Mouse (Mus musculus) MEL (cell line): Measurements from ENCODE around the gene Tmem236. TPM values are rescaled to one million over a fixed set of nuclear protein-coding genes. Genes with fewer than 3 reads are reported as not detected.

Experiments used
- DNase-seq: peaks from one replicate; pipeline ENCODE4 v3.0.0; 2011; ENCODE audit warnings: low read depth, low spot score
- H3K27ac ChIP-seq: 2 replicates; pipeline ENCODE4 v1.5.1; 2012; ENCODE audit warnings: low read depth, mild to moderate bottlenecking, control low read depth, low read length, moderate library complexity; ENCODE audit not compliant: control insufficient read depth
- H3K27me3 ChIP-seq, 2 experiments: fragments of 150-350 bp in 1 of 2; sonication (generic) in 1 of 2; 2 replicates each; pipeline ENCODE4 v1.6.1; 2012; ENCODE audit warnings: low read length in 2 of 2, mild to moderate bottlenecking in 2 of 2, improper control_type of control experiment in 1 of 2, moderate library complexity in 1 of 2; ENCODE audit not compliant: insufficient read depth in 2 of 2, control insufficient read depth in 1 of 2
- H3K36me3 ChIP-seq, 2 experiments: 2 replicates each; pipeline ENCODE4 v1.6.1; 2012 to 2014; ENCODE audit warnings: low read length in 2 of 2, improper control_type of control experiment in 1 of 2, inconsistent platforms in 1 of 2, mild to moderate bottlenecking in 1 of 2; ENCODE audit not compliant: insufficient read depth in 2 of 2, control insufficient read depth in 1 of 2
- H3K4me1 ChIP-seq, 2 experiments: fragments of 150-350 bp in 1 of 2; sonication (generic) in 1 of 2; 2 replicates each; pipeline ENCODE4 v1.6.1; 2012; ENCODE audit warnings: low read length in 2 of 2, improper control_type of control experiment in 1 of 2, mild to moderate bottlenecking in 1 of 2; ENCODE audit not compliant: insufficient read depth in 2 of 2, control insufficient read depth in 1 of 2
- H3K4me3 ChIP-seq, 2 experiments: fragments of 150-350 bp in 1 of 2; sonication (generic) in 1 of 2; 2 replicates each; pipeline ENCODE4 v1.5.1; 2012; ENCODE audit warnings: low read depth in 2 of 2, low read length in 2 of 2, mild to moderate bottlenecking in 2 of 2, moderate library complexity in 2 of 2, control low read depth in 1 of 2, improper control_type of control experiment in 1 of 2; ENCODE audit not compliant: control insufficient read depth in 1 of 2, insufficient read depth in 1 of 2
- H3K79me2 ChIP-seq: 2 replicates; pipeline ENCODE4 v1.6.1; 2012; ENCODE audit warnings: mild to moderate bottlenecking, low read length, moderate library complexity; ENCODE audit not compliant: control insufficient read depth, poor library complexity, insufficient read depth
- H3K9ac ChIP-seq: 2 replicates; pipeline ENCODE4 v1.6.1; 2012; ENCODE audit warnings: low read depth, mild to moderate bottlenecking, control low read depth, low read length, moderate library complexity; ENCODE audit not compliant: control insufficient read depth, poor library complexity, severe bottlenecking
- H3K9me3 ChIP-seq: fragments of 150-350 bp; sonication (generic); replicated peaks from 2 replicates; pipeline ENCODE4 v1.6.1; 2012; ENCODE audit warnings: mild to moderate bottlenecking, low read length, improper control_type of control experiment, moderate library complexity; ENCODE audit not compliant: insufficient read depth
- CHD1 ChIP-seq: IDR thresholded peaks from 2 replicates; pipeline ENCODE4 v1.6.1; 2012; ENCODE audit warnings: low read depth, mild to moderate bottlenecking, inconsistent platforms, low read length, improper control_type of control experiment
- CHD2 ChIP-seq: IDR thresholded peaks from 2 replicates; pipeline ENCODE4 v1.6.1; 2011; ENCODE audit warnings: low read length, improper control_type of control experiment
- ELF1 ChIP-seq: IDR thresholded peaks from 2 replicates; pipeline ENCODE4 v1.6.1; 2014; ENCODE audit warnings: low read depth, mild to moderate bottlenecking, inconsistent platforms, low read length, improper control_type of control experiment, moderate library complexity
- ETS1 ChIP-seq: IDR thresholded peaks from 2 replicates; pipeline ENCODE4 v1.6.1; 2012; ENCODE audit warnings: low read depth, mild to moderate bottlenecking, inconsistent platforms, low read length, improper control_type of control experiment, moderate library complexity
- HCFC1 ChIP-seq: IDR thresholded peaks from 2 replicates; pipeline ENCODE4 v1.6.1; 2012; ENCODE audit warnings: low read depth, mild to moderate bottlenecking, inconsistent platforms, low read length, improper control_type of control experiment, moderate library complexity
- KAT2A ChIP-seq: conservative IDR thresholded peaks from 2 replicates; pipeline ENCODE4 v1.6.1; 2012; ENCODE audit warnings: low read depth, low read length, improper control_type of control experiment, inconsistent platforms
- MAFK ChIP-seq: IDR thresholded peaks from 2 replicates; pipeline ENCODE4 v1.6.1; 2011; ENCODE audit warnings: low read depth, mild to moderate bottlenecking, low read length, improper control_type of control experiment, borderline replicate concordance
- MAX ChIP-seq: IDR thresholded peaks from 2 replicates; pipeline ENCODE4 v1.6.1; 2011; ENCODE audit warnings: low read length, improper control_type of control experiment
- MAZ ChIP-seq: IDR thresholded peaks from 2 replicates; pipeline ENCODE4 v1.6.1; 2012; ENCODE audit warnings: low read depth, mild to moderate bottlenecking, inconsistent platforms, low read length, improper control_type of control experiment
- MEF2A ChIP-seq: IDR thresholded peaks from 2 replicates; pipeline ENCODE4 v1.6.1; 2014; ENCODE audit warnings: low read depth, mild to moderate bottlenecking, inconsistent platforms, low read length, improper control_type of control experiment; ENCODE audit not compliant: poor library complexity, insufficient replicate concordance, severe bottlenecking; ENCODE audit errors: extremely low read depth
- MYB ChIP-seq: IDR thresholded peaks from 2 replicates; pipeline ENCODE4 v1.6.1; 2011; ENCODE audit warnings: mild to moderate bottlenecking, low read depth, low read length, improper control_type of control experiment
- MYC ChIP-seq: IDR thresholded peaks from 2 replicates; pipeline ENCODE4 v1.6.1; 2011; ENCODE audit warnings: low read depth, mild to moderate bottlenecking, low read length, improper control_type of control experiment, moderate library complexity
- NELFE ChIP-seq: IDR thresholded peaks from 2 replicates; pipeline ENCODE4 v1.6.1; 2011; ENCODE audit warnings: low read depth, low read length, improper control_type of control experiment
- POLR2A ChIP-seq, 2 experiments: IDR thresholded peaks; 2 replicates each; pipeline ENCODE4 v1.6.1; 2011 to 2012; ENCODE audit warnings: low read length in 2 of 2, mild to moderate bottlenecking in 2 of 2, control low read depth in 1 of 2, improper control_type of control experiment in 1 of 2, low read depth in 1 of 2, moderate library complexity in 1 of 2; ENCODE audit not compliant: control insufficient read depth in 1 of 2, insufficient read depth in 1 of 2, poor library complexity in 1 of 2
- RAD21 ChIP-seq: IDR thresholded peaks from 2 replicates; pipeline ENCODE4 v1.6.1; 2011; ENCODE audit warnings: mild to moderate bottlenecking, low read depth, low read length, improper control_type of control experiment
- RCOR1 ChIP-seq: IDR thresholded peaks from 2 replicates; pipeline ENCODE4 v1.6.1; 2012; ENCODE audit warnings: low read depth, mild to moderate bottlenecking, inconsistent platforms, low read length, improper control_type of control experiment
- SMC3 ChIP-seq: IDR thresholded peaks from 2 replicates; pipeline ENCODE4 v1.6.1; 2011; ENCODE audit warnings: low read depth, low read length, improper control_type of control experiment
- TCF12 ChIP-seq: IDR thresholded peaks from 2 replicates; pipeline ENCODE4 v1.6.1; 2014; ENCODE audit warnings: low read depth, mild to moderate bottlenecking, inconsistent platforms, low read length, improper control_type of control experiment, moderate library complexity
- USF1 ChIP-seq: IDR thresholded peaks from 2 replicates; pipeline ENCODE4 v1.6.1; 2014; ENCODE audit warnings: low read depth, mild to moderate bottlenecking, inconsistent platforms, low read length, improper control_type of control experiment, moderate library complexity
- USF2 ChIP-seq, 2 experiments: IDR thresholded peaks; 2 replicates each; pipeline ENCODE4 v1.6.1; 2011 to 2012; ENCODE audit warnings: improper control_type of control experiment in 2 of 2, low read length in 2 of 2, borderline replicate concordance in 1 of 2, inconsistent platforms in 1 of 2, low read depth in 1 of 2, mild to moderate bottlenecking in 1 of 2; ENCODE audit not compliant: insufficient read depth in 1 of 2
- ZNF384 ChIP-seq: IDR thresholded peaks from 2 replicates; pipeline ENCODE4 v1.6.1; 2012; ENCODE audit warnings: low read depth, mild to moderate bottlenecking, inconsistent platforms, low read length, improper control_type of control experiment
- polyA plus RNA-seq, 2 experiments: library from polyadenylated mRNA; stranded (reverse) in 1 of 2; unstranded in 1 of 2; fragments of >175 nt in 1 of 2; fragments of >200 nt in 1 of 2; gene quantifications; 2 replicates each; pipeline versions ENCODE4 v1.2.1 to v1.2.4; 2012; ENCODE audit warnings: low replicate concordance in 2 of 2, low read depth in 1 of 2; ENCODE audit not compliant: insufficient read length in 2 of 2, insufficient read depth in 1 of 2, missing spikeins in 1 of 2
- total RNA-seq: library from RNA; depleted of rRNA; stranded (reverse); fragments of 300-350 nt; gene quantifications from 2 replicates; pipeline ENCODE4 v1.2.3, GENCODE M21; 2012

The Tmem236 gene
- total and polyA plus RNA-seq, 3 experiments = 0.04 to 0.06 TPM; not detected in 1

GRCm38 (mm10) chr2:14204308-14204707, 30.0 kb downstream of the Tmem236 start:
- no peak for TF ChIP-seq NELFE
- TF ChIP-seq HCFC1 = no peak
- no peak for TF ChIP-seq MEF2A
- TF ChIP-seq TCF12 = no peak
- TF ChIP-seq MAZ = no peak
- Histone ChIP-seq H3K9me3 (no peaks in the 10 kb centered on the region), H3K9ac (no peak overlapping the region), H3K27ac (no peak overlapping the region), H3K27me3 (no peaks in the 10 kb centered on the region), H3K36me3 (no peaks in the 10 kb centered on the region), H3K4me1 (peaks cover 0 to under 1% of the 10 kb centered on the region in 2 experiments; a peak in 1 of 4 replicates), H3K79me2 (no peaks in the 10 kb centered on the region), H3K4me3 (no peak overlapping the region)
- DNase-seq = no peak

DNA sequence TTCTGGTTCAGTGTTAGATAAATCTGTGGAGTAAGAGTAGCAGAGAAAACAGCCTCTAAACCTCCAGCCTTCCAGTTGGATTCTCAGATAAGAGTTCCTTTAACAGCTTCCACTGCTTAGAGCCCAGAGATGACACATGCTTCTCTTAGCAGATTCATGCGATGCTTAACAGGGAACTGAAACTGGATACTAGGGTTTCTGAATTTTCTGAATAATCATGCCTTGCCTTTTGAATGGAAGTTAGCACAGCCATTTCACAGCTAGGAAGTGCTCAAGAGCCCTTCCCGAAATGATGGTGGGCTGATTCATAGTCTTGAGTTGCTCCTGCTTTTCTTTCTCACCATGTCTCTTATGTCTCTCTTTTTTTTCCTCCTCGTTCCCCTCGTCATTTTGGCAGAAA, 32.5 kb downstream of the Tmem236 start:
- no peak overlapping the region for H3K27ac ChIP-seq
- no peaks in the 10 kb centered on the region for H3K27me3 ChIP-seq
- no peak for TF ChIP-seq SMC3
- TF ChIP-seq MAFK = no peak
- TF ChIP-seq RAD21 = no peak
- no peak for TF ChIP-seq CHD1
- TF ChIP-seq KAT2A = no peak
- no peak for TF ChIP-seq POLR2A (IDR thresholded peaks at IDR 0.05; ENCODE audit: control insufficient read depth in 1 of 2, insufficient read depth in 1 of 2, low read depth in 1 of 2, low read length in 2 of 2, poor library complexity in 1 of 2)
- no peak for TF ChIP-seq MYB
- no peak for TF ChIP-seq MAZ
- no peak for TF ChIP-seq USF1
- TF ChIP-seq ZNF384 = no peak
- no peak for TF ChIP-seq MAX
- no peak for TF ChIP-seq USF2 (IDR thresholded peaks at IDR 0.05; ENCODE audit: borderline replicate concordance in 1 of 2, insufficient read depth in 1 of 2, low read depth in 1 of 2, low read length in 2 of 2)
- no peak for TF ChIP-seq ELF1
- TF ChIP-seq RCOR1 = no peak
- TF ChIP-seq ETS1 = no peak
- no peak for TF ChIP-seq MYC
- TF ChIP-seq CHD2 = no peak
- H3K9ac ChIP-seq = no peak overlapping the region
- no peaks in the 10 kb centered on the region for H3K36me3 ChIP-seq
- H3K9me3 ChIP-seq = no peaks in the 10 kb centered on the region
- DNase-seq = no peak
- H3K4me1 ChIP-seq = no peaks in the 10 kb centered on the region; a peak in 1 of 4 replicates
- H3K79me2 ChIP-seq = no peaks in the 10 kb centered on the region
- no peak overlapping the region for H3K4me3 ChIP-seq
